Mouse (Mus musculus): Measurements from ENCODE around the gene D430041D05Rik.

D430041D05Rik gene

GRCm38 (mm10) chr2:104410963-104411545 lies at the start of gene D430041D05Rik:
D430041D05Rik (minus strand) TSS chr2:104411013.
- no peak for DNase-seq (ENCODE audit: low read depth, low spot score)

DNA sequence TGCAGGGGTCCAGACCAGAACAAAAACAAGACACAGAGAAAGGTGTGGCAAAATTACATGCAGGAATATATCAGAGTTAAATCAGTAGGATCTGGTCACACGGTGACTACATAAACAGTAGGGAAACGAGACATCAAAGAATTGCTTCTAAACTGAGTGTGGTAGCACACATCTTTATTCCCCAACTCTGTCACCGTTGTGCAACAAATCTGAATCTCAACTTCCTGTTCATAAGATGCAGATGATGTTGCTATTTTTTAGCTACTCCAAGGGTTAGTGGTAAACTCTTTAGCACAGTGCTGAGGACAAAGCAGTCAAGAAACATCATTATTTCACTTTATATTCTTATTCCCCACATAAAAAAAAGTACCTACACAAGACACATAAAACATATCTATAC lies 49.2 kb upstream of the D430041D05Rik start:
- DNase-seq (ENCODE audit: low read depth, low spot score): no peak

- no peak for DNase-seq (ENCODE audit: low read depth, low spot score)
These were observed 47.9 kb upstream of the D430041D05Rik start for GRCm38 (mm10) chr2:104458569-104459332.

- DNase-seq (ENCODE audit: low read depth, low spot score): no peak
These were observed 46.3 kb upstream of the D430041D05Rik start for GRCm38 (mm10) chr2:104457106-104457505.

GRCm38 (mm10) chr2:104450685-104451084 lies 39.9 kb upstream of the D430041D05Rik start:
- DNase-seq (ENCODE audit: low read depth, low spot score): no peak

DNA sequence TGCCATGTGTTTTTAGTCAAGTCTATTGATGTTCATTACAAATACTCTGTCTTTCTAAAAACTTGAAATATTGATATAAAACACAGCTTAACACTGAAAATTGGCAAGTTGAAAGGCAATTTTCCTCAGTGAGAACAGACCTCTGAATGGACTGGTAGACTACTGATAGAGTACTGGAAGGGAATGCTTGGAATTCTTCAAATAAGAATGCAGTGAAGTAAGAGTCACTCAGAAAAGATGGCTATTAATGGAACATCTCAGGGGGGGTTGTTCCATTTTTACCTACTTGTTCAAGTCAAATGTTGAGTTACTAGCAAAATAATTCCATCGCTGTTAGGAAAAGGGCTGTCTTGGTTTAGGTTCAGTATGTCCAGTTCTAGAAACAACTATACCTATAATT lies 38.4 kb upstream of the D430041D05Rik start:
- DNase-seq (ENCODE audit: low read depth, low spot score): no peak

DNA sequence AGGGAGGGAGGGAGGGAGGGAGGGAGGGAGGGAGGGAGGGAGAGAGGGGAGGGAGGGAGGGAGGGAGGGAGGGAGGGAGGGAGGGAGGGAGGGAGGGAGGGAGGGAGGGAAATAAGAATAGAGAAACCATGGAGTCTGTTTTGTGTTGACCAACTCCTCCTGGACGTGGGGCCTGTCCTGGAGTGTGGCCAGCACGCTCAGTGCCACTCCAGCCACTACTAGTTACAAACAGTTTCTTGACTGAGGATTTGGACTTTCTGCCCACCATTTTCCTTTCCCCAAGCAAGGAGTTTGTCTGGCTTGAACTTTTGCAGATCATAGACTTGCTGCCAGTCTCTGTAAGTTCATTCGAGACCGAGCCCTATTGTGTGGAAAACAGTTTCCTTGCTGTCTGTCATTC lies 37.4 kb upstream of the D430041D05Rik start:
- no peak for DNase-seq (ENCODE audit: low read depth, low spot score)

DNA sequence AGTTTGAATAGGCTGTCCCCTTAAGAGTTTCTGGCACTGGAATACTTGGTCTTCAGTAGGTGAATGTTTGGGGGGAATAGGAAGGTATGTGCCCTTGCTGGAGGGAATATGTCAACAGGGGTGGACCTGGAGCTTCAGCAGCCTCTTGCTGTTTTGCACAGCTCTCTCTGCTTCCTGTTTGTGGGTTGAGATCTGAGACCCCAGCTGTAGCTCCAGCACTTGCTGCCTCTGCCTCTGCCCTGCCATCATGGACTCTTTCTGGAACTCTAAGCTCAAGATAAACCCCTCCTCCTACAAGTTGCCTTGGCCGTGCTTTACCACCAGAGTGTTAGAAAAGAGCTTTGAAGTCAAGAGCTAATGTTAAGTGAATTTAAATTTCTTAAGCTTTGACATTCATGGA lies 35.2 kb upstream of the D430041D05Rik start:
- no peak for DNase-seq (ENCODE audit: low read depth, low spot score)

DNA sequence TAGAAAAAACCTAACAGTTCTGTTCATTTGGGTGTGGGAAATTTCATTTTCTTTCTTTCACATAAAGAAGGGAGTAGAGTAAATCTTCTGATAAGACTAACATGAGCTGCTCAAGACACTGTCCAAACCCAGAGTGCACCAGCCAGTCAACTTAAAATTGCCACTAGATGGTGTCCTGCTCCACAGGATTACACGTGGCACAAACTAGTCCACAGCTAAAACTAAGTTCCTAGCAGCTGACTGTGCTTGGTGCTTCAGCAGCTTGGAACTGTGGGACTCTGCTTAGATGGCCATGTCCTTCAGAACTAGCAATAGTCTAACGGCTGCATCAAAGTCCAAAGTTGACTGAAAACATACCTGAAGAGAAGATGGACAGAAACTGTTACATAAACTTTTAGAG lies 34.0 kb upstream of the D430041D05Rik start:
- peak; percentile 67 for DNase-seq (ENCODE audit: low read depth, low spot score)

DNA sequence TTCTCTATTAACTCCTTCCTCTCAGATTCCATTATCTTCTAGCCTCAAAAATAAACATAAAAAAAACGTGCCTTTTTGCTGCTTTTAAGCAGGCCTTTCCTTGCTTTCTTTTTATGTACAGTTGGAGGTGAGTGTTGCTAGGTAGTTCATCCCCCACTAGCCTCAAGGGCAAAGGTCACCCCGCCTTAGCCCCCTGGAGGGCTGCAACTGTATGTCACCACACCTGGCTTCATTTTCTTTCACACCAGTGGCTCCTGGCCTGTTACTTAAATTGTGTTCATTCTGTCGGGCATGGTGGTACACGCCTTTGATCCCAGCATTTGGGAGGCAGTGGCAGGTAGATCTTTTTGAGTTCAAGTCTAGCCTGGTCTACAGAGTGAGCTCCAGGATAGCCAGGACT lies 31.5 kb upstream of the D430041D05Rik start:
- DNase-seq (ENCODE audit: low read depth, low spot score): peak; percentile 60

DNA sequence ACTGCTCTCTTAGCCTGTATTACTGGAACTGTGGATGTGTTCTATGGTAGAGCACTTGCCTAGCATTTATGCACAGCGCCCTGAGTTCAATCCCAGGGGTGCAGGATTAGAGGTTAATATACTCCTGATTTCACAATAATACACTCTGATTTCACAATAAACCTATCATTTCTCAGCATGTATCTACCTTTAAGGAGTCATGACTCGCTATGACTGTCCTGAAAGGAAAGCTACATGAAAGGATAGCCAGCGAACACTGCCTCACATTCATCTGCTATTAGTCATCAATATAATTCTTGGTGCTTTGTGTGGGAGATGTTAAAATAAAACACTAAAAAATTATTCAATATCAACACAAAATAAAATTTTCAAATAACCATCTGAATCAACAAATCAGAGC lies 25.4 kb upstream of the D430041D05Rik start:
- DNase-seq (ENCODE audit: low read depth, low spot score): no peak

DNA sequence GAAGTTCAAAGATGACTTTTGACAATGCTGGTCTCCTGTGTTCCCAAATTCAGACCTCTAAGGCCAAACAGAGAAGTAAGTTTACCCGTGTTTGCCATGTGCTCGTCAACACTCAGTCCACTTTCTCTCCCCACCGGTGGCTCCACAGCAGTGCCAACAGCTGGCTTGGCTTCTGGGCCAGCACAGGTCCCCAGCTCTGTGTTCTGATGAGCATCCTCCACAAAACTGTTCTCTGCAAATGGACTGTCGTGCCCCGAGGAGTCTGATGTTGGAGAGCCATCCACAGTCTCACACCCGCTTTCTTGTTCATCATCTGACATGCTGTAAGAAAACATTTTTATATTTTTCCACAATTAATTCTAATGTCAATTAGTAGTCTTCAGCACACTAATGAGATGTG lies 20.3 kb upstream of the D430041D05Rik start:
- no peak for DNase-seq (ENCODE audit: low read depth, low spot score)

GRCm38 (mm10) chr2:104430566-104430965 lies 19.8 kb upstream of the D430041D05Rik start:
- no peak for DNase-seq (ENCODE audit: low read depth, low spot score)

DNA sequence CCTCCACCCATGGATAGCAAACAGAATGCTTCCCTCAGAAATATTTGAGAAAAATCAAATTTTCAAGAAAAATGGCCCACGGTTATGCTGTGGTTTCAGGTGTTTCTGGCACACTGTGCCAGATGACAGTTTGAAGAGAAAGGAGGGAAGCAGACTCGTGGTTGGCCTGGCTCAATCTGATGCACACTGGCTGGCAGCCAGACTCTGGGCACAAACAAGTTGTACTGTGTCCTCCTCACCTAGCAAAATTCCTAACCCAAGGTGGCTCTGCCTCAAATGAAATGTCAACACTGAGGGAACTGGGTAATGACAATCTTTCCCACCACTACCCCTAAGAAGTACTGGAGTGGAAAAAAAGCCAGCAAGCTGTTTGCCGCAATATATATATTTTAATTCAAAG lies 15.3 kb upstream of the D430041D05Rik start:
- no peak for DNase-seq (ENCODE audit: low read depth, low spot score)

- peak; percentile 42 for DNase-seq (ENCODE audit: low read depth, low spot score)
These were observed 11.4 kb upstream of the D430041D05Rik start for GRCm38 (mm10) chr2:104422230-104422629.

GRCm38 (mm10) chr2:104420805-104421204 lies 10.0 kb upstream of the D430041D05Rik start:
- DNase-seq (ENCODE audit: low read depth, low spot score): no peak

DNA sequence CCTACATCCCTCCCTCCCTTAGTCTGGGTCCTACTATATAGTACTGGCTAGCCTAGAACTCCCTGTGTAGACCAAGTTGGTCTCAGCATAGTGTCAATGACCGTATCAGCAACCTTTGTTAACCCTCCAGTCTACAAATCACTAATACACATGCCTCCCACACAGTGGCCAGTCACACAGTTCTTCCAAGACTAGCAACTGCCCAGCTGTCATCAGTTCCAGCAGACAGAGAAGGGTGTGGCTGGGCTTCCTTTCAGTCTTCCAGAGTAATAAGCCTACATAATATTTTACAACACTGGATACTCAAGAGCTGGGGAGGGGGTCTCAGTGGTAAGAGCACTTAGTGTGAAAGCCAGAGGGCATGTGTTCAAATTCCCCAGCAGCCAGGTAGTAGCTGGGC lies 9.2 kb upstream of the D430041D05Rik start:
- no peak for DNase-seq (ENCODE audit: low read depth, low spot score)

- DNase-seq (ENCODE audit: low read depth, low spot score): no peak
These were observed 8.6 kb upstream of the D430041D05Rik start for GRCm38 (mm10) chr2:104419411-104419810.

DNA sequence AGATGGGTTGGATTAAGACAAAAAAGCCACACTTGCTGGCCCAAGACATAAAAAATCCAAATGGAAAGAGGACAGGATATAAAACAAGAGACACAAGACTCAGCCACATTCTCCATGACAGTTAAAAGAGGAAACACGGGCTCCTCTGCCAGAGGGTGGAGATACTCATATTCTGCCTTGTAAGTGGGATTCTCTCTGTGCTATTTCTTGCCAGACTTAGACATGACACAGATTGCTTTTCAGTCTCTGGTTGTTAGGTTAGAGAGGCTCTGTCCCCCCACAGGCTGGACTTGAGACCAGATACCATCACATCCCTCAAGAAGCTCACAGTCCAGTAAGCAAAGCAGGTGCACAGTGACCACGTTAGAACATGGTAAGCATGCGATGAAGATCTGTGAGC lies 2.2 kb upstream of the D430041D05Rik start:
- DNase-seq (ENCODE audit: low read depth, low spot score): no peak

DNA sequence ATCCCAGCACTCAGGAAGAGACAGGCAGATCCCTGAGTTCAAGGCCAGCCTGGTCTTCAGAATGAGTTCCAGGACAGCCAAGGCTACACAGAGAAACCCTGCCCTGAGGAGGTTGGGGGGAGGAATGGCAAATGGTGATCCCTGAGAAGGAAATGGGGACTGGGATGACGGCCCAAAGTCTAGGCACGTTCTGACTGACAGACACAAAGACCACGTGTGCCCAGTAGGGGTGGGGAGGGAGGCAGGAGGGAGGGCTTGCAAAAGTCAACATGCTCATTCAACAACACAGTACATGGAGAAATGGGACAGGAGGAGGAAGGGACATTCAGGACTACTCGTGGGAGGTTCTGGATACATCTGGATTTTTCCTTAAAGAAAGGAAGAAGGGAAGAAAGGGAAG lies 1.7 kb upstream of the D430041D05Rik start:
- no peak for DNase-seq (ENCODE audit: low read depth, low spot score)

DNA sequence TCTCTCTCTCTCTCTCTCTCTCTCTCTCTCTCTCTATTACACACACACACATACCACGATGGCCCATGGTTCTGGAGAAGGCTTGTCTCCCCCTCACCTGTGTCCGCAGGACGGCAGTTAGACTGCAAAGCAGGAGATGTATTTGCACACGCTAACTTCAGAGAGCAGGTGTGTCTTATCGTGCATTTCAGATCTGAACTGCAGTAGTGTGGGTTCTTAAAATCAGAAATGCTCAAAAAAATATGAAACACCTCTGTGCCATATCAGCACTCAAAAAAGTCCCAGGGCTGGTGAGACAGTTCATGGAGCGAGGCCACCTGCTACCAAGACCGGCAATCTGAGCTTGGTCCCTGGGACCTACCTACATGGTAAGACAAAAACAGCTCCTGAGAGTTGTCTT lies 993 bp upstream of the D430041D05Rik start:
- DNase-seq (ENCODE audit: low read depth, low spot score): no peak

- peak; percentile 58 for DNase-seq (ENCODE audit: low read depth, low spot score)
These were observed 677 bp downstream of the D430041D05Rik start for GRCm38 (mm10) chr2:104409851-104410821.

All from R1 (cell line).